Mouse (Mus musculus) hindbrain, embryonic 12.5 days (tissue): Measurements from ENCODE around the gene Wipf1. TPM values are rescaled to one million over a fixed set of nuclear protein-coding genes. Genes with fewer than 3 reads are reported as not detected.
A peak's percentile ranks its signal among the peaks of the same experiment; 100 is the strongest.

Experiments used
- ATAC-seq: fragments of 200-750 bp; cut with Nextera tagmentation; 2 replicates; pipeline ENCODE4 v1.8.0; 2017; ENCODE audit warnings: moderate TSS enrichment; ENCODE audit not compliant: low FRiP score
- H3K27ac ChIP-seq: fragments of 300-500 bp; sonication (generic); 2 replicates; pipeline ENCODE4 v1.5.1; 2016; ENCODE audit warnings: mild to moderate bottlenecking
- H3K27me3 ChIP-seq: fragments of 300-500 bp; sonication (generic); 2 replicates; pipeline ENCODE4 v1.6.1; 2016; ENCODE audit warnings: mild to moderate bottlenecking
- H3K36me3 ChIP-seq: fragments of 300-500 bp; sonication (generic); 2 replicates; pipeline ENCODE4 v1.6.1; 2016; ENCODE audit warnings: mild to moderate bottlenecking
- H3K4me1 ChIP-seq: fragments of 300-500 bp; sonication (generic); 2 replicates; pipeline ENCODE4 v1.6.1; 2016
- H3K4me2 ChIP-seq: fragments of 300-500 bp; sonication (generic); replicated peaks from 2 replicates; pipeline ENCODE4 v1.6.1; 2016; ENCODE audit warnings: mild to moderate bottlenecking
- H3K4me3 ChIP-seq: fragments of 300-500 bp; sonication (generic); 2 replicates; pipeline ENCODE4 v1.5.1; 2016; ENCODE audit warnings: mild to moderate bottlenecking
- H3K9ac ChIP-seq: fragments of 300-500 bp; sonication (generic); 2 replicates; pipeline ENCODE4 v1.6.1; 2016; ENCODE audit warnings: mild to moderate bottlenecking, moderate library complexity
- H3K9me3 ChIP-seq: fragments of 300-500 bp; sonication (generic); replicated peaks from 2 replicates; pipeline ENCODE4 v1.6.1; 2016; ENCODE audit warnings: mild to moderate bottlenecking
- WGBS: fragments of 180-500 bp; shearing (Covaris S2); methylation state at CpG from one replicate; pipeline ENCODE4 v1.1.7; 2016; 5-methylcytosine and 5-hydroxymethylcytosine counted together
- polyA plus RNA-seq: library from polyadenylated mRNA; unstranded; fragments of >200 nt; fragmentation: Nextera tagmentation; extraction: Ambion mirVana; gene quantifications from 2 replicates; pipeline ENCODE4 v1.2.1, GENCODE M21; 2016

Wipf1 gene
- polyA plus RNA-seq, 1 experiment from 2014 or later: 7.3 TPM

- peaks cover 5% of the 10 kb centered on the region; the same call in 1 of the 2 replicates for H3K4me1 ChIP-seq
- H3K4me3 ChIP-seq: no peak overlapping the region
- no peaks in the 10 kb centered on the region for H3K27me3 ChIP-seq
- no peak overlapping the region for H3K4me2 ChIP-seq
- no peak overlapping the region for H3K27ac ChIP-seq
- H3K36me3 ChIP-seq: no peaks in the 10 kb centered on the region
- no peaks in the 10 kb centered on the region for H3K9me3 ChIP-seq
- H3K9ac ChIP-seq: no peak overlapping the region
- ATAC-seq: no peak
Observed at GRCm38 (mm10) chr2:73498322-73498721, 31.2 kb downstream of the Wipf1 start.

DNA sequence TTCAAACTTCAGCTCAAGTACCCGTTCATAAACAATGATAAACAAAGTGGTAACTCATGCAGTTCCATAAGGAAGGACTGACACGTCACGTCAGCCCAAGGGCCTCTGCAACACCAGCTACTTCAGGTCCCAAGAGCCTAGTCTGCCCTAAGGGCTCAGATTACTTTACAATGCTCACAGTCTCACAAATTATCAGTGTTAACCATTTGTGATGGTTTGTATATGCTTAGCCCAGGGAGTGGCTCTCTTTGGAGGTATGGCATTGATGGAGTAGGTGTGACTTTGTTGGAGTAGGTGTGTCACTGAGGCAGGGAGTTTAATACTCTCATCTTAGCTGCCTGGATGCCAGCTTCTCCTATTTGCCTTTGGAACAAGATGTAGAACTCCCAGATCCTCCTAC is 32.0 kb downstream of the Wipf1 start:
- no peak for ATAC-seq
- Histone ChIP-seq H3K4me1 (peaks cover 5% of the 10 kb centered on the region; the same call in 1 of the 2 replicates), H3K27ac (no peak overlapping the region), H3K4me3 (no peak overlapping the region), H3K9ac (no peak overlapping the region), H3K9me3 (no peaks in the 10 kb centered on the region), H3K4me2 (no peak overlapping the region), H3K27me3 (no peaks in the 10 kb centered on the region), H3K36me3 (no peaks in the 10 kb centered on the region)
- 75% methylated on average over 3 of the region's 3 CpGs for WGBS

- 93% methylated on average over 9 of the region's 9 CpGs for WGBS
Observed at GRCm38 (mm10) chr2:73496944-73497343, 32.6 kb downstream of the Wipf1 start.

DNA sequence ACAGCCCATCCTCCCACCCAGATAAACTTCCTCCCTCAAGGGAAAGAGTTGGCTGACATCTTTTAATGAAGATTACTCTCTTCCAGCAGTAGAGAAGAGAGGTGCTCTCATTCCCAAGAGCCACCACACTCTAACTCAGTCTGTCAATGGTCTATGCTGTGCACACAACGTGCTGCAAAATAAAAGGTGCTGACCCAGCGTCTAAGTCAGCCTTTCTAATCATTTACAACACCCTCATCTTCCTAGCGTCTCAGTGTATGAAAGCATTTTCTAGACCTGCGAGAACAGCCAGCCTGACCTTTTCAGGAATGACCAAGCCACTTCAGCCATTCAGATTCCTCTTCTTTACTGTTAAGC is 33.2 kb downstream of the Wipf1 start:
- ATAC-seq: no peak
- Histone ChIP-seq H3K27ac (no peak overlapping the region), H3K4me1 (peaks cover 13% of the 10 kb centered on the region), H3K9ac (no peak overlapping the region), H3K36me3 (no peaks in the 10 kb centered on the region), H3K4me3 (no peak overlapping the region), H3K9me3 (no peaks in the 10 kb centered on the region), H3K27me3 (no peaks in the 10 kb centered on the region), H3K4me2 (no peak overlapping the region)
- WGBS: 76% methylated on average over 4 of the region's 4 CpGs

More at GRCm38 (mm10) chr2:73496944-73497343, 32.6 kb downstream of the Wipf1 start:
- Histone ChIP-seq H3K27ac (no peak overlapping the region), H3K4me2 (no peak overlapping the region), H3K36me3 (no peaks in the 10 kb centered on the region), H3K27me3 (no peaks in the 10 kb centered on the region), H3K4me3 (no peak overlapping the region), H3K9ac (no peak overlapping the region), H3K9me3 (no peaks in the 10 kb centered on the region), H3K4me1 (peaks cover 6% of the 10 kb centered on the region; the same call in 1 of the 2 replicates)
- ATAC-seq: no peak

DNA sequence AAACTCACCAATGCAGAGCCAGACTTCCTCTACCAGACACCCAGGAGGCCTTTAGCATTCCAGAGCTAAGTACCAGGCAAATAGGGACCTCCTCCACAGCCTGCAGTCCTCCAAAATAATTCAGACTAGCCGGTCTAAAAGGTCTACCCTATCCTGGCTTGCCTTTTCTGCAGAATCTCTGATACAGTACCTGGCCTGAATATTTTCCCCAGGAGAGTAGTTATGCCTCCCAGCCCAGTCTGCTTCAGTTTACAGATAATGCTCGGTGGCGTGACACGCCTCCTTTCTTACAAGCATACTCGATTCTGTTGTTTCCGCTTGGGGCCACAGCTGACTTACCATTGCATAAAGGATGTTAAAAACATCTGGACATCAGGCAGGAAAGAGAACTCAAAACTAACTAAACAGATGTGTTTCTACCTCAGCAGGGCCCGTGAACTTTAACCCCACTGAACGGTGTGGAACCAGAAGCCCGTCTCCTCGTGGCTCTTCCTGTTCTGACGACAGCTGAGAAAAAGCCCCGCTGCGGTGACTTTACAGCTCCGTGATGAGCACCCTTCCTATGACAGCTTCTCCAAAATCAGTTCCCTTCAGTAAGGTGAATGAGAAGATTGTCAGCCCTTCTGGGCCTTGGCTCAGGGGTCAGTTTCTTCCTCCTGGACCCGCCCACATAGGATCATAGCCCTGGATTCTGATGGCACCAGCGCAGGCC is 33.8 kb downstream of the Wipf1 start:
- H3K27me3 ChIP-seq: no peaks in the 10 kb centered on the region
- H3K36me3 ChIP-seq: no peaks in the 10 kb centered on the region
- 65% methylated on average over 16 of the region's 16 CpGs for WGBS
- no peak for ATAC-seq
- H3K9me3 ChIP-seq: no peaks in the 10 kb centered on the region
- H3K4me3 ChIP-seq: no peak overlapping the region
- H3K4me2 ChIP-seq: no peak overlapping the region
- H3K27ac ChIP-seq: no peak overlapping the region
- no peak overlapping the region for H3K9ac ChIP-seq
- peaks cover 13% of the 10 kb centered on the region for H3K4me1 ChIP-seq

- no peak overlapping the region for H3K27ac ChIP-seq
- no peaks in the 10 kb centered on the region for H3K36me3 ChIP-seq
- peaks cover 13% of the 10 kb centered on the region for H3K4me1 ChIP-seq
- H3K9ac ChIP-seq: no peak overlapping the region
- no peak for ATAC-seq
- no peak overlapping the region for H3K4me2 ChIP-seq
- no peaks in the 10 kb centered on the region for H3K27me3 ChIP-seq
- WGBS: 73% methylated on average over 3 of the region's 3 CpGs
- H3K9me3 ChIP-seq: no peaks in the 10 kb centered on the region
- H3K4me3 ChIP-seq: no peak overlapping the region
Observed at GRCm38 (mm10) chr2:73493517-73493916, 36.0 kb downstream of the Wipf1 start.

DNA sequence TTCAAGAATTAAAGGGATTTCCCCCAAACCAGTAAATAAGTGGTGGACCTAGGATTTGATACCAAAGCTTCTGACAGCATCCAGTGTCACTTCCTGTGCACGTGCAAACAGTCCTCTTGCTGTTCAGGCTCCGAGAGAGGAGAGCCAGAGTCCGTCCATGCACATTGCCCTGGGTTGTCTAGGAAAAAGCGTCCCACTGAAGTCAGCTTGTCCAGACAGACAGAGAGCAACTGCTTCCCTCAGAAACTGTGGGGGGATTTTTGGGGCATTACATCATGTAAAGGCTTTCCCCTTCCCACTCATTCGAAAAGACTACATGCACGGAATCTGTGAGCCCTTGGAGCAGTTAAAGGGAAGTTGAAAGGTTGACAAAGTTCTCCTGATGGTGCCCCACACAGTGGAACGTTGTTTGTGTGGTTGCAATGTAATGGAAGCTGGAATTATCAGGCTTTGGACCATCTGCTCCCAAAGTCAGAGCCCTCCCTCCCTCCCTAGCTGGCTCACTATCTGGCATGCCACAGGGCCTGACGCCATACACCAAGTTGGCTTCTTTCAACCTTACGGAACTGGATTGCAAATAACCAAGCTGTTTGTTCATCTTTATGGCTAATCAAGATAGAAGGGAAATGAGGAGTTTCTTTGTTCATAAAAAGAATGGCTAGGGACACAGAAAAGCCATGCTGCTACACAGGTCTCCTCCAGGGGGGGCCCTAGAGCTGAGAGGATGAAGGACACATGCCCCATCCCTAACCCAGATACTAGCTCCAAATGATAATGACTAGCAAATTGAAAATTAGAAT is 37.9 kb downstream of the Wipf1 start:
- 67% methylated on average over 9 of the region's 9 CpGs for WGBS
- H3K4me2 ChIP-seq: no peak overlapping the region
- no peaks in the 10 kb centered on the region for H3K9me3 ChIP-seq
- no peak overlapping the region for H3K9ac ChIP-seq
- no peak overlapping the region for H3K4me3 ChIP-seq
- no peak overlapping the region; the same call in 1 of the 2 replicates for H3K27ac ChIP-seq
- no peak for ATAC-seq
- no peaks in the 10 kb centered on the region for H3K36me3 ChIP-seq
- peaks cover 13% of the 10 kb centered on the region for H3K4me1 ChIP-seq
- H3K27me3 ChIP-seq: no peaks in the 10 kb centered on the region

DNA sequence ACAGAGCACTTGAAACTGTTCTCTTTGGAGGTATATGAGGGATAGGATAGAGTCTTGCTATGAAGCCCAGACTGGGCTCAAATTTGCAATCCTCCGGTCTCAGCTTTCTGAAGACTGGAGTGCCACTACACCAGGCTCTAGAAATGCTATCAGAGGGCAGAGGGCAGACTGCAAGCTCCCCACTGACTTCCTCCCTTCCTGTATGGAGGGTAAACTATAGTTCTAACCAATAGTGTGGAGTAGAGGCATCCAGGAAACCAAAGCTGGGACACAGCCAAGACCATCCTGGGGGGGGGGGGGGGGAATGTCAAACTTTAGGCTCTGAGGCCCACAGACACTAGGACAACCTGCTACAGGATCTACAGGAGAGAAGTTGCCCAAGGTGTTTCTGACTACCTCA is 39.1 kb downstream of the Wipf1 start:
- H3K9ac ChIP-seq: no peak overlapping the region
- H3K9me3 ChIP-seq: no peaks in the 10 kb centered on the region
- H3K27ac ChIP-seq: no peak overlapping the region
- peaks cover 13% of the 10 kb centered on the region for H3K4me1 ChIP-seq
- ATAC-seq: no peak
- H3K36me3 ChIP-seq: no peaks in the 10 kb centered on the region
- H3K4me3 ChIP-seq: no peak overlapping the region
- WGBS: 76% methylated on average over 1 of the region's 1 CpGs
- H3K27me3 ChIP-seq: no peaks in the 10 kb centered on the region
- H3K4me2 ChIP-seq: no peak overlapping the region

DNA sequence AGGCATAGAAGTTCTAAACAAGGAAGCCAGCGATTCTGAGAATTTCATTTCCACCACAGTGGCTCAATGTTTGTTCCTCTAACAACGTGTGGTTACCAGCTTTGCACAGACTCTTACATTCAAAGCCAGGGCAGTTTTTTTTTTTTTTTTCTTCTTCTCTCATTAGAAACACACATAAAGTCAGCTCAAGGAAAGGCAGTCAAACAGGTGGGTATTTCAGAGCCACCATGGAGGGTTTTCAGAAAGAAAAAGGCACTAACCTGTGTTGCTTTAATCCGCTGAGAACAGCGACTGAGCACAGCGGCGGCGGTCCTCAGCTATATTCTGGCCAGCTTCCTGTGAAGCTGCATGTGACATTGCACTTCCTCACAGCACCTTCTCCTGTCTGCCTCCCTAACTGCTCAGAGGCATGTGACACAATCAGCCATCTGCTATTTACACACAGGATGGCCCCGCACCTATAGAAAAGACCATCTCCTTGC is 43.4 kb downstream of the Wipf1 start:
- Histone ChIP-seq H3K27ac (no peak overlapping the region; the same call in 1 of the 2 replicates), H3K36me3 (no peaks in the 10 kb centered on the region), H3K4me1 (peaks cover 17% of the 10 kb centered on the region; the same call in 1 of the 2 replicates), H3K27me3 (no peaks in the 10 kb centered on the region), H3K4me3 (no peak overlapping the region), H3K4me2 (no peak overlapping the region), H3K9ac (no peak overlapping the region), H3K9me3 (no peaks in the 10 kb centered on the region)
- ATAC-seq: no peak
- WGBS: 78% methylated on average over 8 of the region's 8 CpGs

GRCm38 (mm10) chr2:73485236-73486119 is 44.1 kb downstream of the Wipf1 start:
- no peak overlapping the region for H3K4me3 ChIP-seq
- no peaks in the 10 kb centered on the region for H3K27me3 ChIP-seq
- no peaks in the 10 kb centered on the region for H3K36me3 ChIP-seq
- H3K9me3 ChIP-seq: no peaks in the 10 kb centered on the region
- 71% methylated on average over 26 of the region's 26 CpGs for WGBS
- peak overlapping the region; percentile 11; the same call in 1 of the 2 replicates for H3K4me2 ChIP-seq
- H3K9ac ChIP-seq: no peak overlapping the region
- no peak for ATAC-seq
- H3K4me1 ChIP-seq: peaks cover 18% of the 10 kb centered on the region; the same call in 1 of the 2 replicates
- peak overlapping the region; percentile 58 for H3K27ac ChIP-seq

DNA sequence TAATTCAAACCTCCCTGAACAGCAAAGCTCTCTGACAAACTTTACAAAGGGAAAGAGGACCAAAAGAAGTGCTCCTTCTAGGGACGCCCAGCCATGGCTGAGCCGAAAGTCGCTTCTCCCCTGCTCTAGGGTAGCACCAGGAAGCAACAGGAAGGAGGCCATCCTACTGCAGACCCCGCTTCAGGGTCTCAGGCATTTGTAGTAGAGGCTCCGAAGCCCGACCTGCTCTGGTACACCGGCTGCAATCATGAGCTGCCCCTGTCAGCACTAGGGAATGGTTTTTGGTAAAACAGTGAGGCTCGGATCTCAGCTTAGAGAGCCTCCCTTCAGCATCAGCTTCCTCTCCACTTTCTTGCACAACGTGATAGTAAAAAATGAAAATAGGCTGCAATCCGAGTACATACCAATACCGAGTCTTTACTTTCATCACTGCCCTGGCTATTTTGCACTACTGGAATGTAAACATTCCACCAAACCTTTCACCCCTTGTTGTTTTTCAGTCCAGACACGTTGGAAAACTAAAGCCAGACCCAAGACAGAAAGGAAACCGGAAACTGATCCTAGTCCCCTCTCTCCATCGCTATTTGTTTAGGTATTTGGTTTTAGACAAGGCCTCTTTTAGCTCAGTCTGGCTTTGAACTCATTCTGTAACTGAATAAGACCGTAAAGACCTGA is 44.8 kb downstream of the Wipf1 start:
- no peak for ATAC-seq
- Histone ChIP-seq H3K27me3 (no peaks in the 10 kb centered on the region), H3K4me3 (no peak overlapping the region), H3K36me3 (no peaks in the 10 kb centered on the region), H3K9me3 (no peaks in the 10 kb centered on the region), H3K4me1 (peaks cover 18% of the 10 kb centered on the region; the same call in 1 of the 2 replicates), H3K27ac (peak overlapping the region; percentile 58), H3K9ac (no peak overlapping the region), H3K4me2 (peak overlapping the region; percentile 11; the same call in 1 of the 2 replicates)
- 61% methylated on average over 15 of the region's 15 CpGs for WGBS
